Mouse (Mus musculus) 3134 (cell line): ENCODE results near the gene Gm10135.
"Not testable (repeated sequence)": the region's sequence is repeated elsewhere in the genome, so short reads cannot be mapped to it uniquely, and the experiment has no call there.

Source experiments
- DNase-seq: peaks from one replicate; pipeline ENCODE4 v3.0.0-alpha.2; 2011; ENCODE audit warnings: low spot score; ENCODE audit not compliant: insufficient read length; ENCODE audit errors: extremely low read depth

The Gm10135 gene

GRCm38 (mm10) chr5:72972435-72972834 is 2.1 kb downstream of the Gm10135 start:
- no peak for DNase-seq

- DNase-seq: no peak
Measured at GRCm38 (mm10) chr5:72965706-72966105, 8.8 kb downstream of the Gm10135 start.

- DNase-seq: no peak
Measured at GRCm38 (mm10) chr5:72960096-72960495, 14.4 kb downstream of the Gm10135 start.

GRCm38 (mm10) chr5:72957281-72957680 is 17.2 kb downstream of the Gm10135 start:
- no peak for DNase-seq

- DNase-seq: no peak
Measured at GRCm38 (mm10) chr5:72953996-72954604, 20.4 kb downstream of the Gm10135 start.

- DNase-seq: no peak
Measured at GRCm38 (mm10) chr5:72950252-72950651, 24.2 kb downstream of the Gm10135 start.

- no peak for DNase-seq
Measured at GRCm38 (mm10) chr5:72948136-72948535, 26.4 kb downstream of the Gm10135 start.

GRCm38 (mm10) chr5:72940906-72941432 is 33.5 kb downstream of the Gm10135 start:
- DNase-seq: no peak

- DNase-seq: no peak
Measured at GRCm38 (mm10) chr5:72939311-72939710, 35.2 kb downstream of the Gm10135 start.

GRCm38 (mm10) chr5:72938421-72938820 is 36.1 kb downstream of the Gm10135 start:
- not testable (repeated sequence) for DNase-seq

GRCm38 (mm10) chr5:72933026-72933675 is 41.4 kb downstream of the Gm10135 start:
- no peak for DNase-seq

- no peak for DNase-seq
Measured at GRCm38 (mm10) chr5:72927074-72927473, 47.4 kb downstream of the Gm10135 start.

GRCm38 (mm10) chr5:72922796-72923195 is 51.7 kb downstream of the Gm10135 start:
- DNase-seq: no peak

GRCm38 (mm10) chr5:72921171-72921570 is 53.3 kb downstream of the Gm10135 start:
- peak; percentile 21 for DNase-seq

GRCm38 (mm10) chr5:72920416-72920815 is 54.1 kb downstream of the Gm10135 start:
- no peak for DNase-seq

- no peak for DNase-seq
Measured at GRCm38 (mm10) chr5:72916851-72917250, 57.7 kb downstream of the Gm10135 start.

- no peak for DNase-seq
Measured at GRCm38 (mm10) chr5:72916048-72916447, 58.5 kb downstream of the Gm10135 start.
